In genomic region chr2:174298471-174298870, GRCm38 (mm10) we compare ENCODE assay signal across 11 mouse cellular contexts. TPM values are rescaled to one million over a fixed set of nuclear protein-coding genes. Genes with fewer than 3 reads are reported as not detected.
DNase-seq lines count a peak whose midpoint lies in the region; ATAC-seq and TF ChIP-seq lines count a peak whose summit lies in the region.
"Had no signal": no experiment of that assay in that cellular context is flagged by ENCODE, and none has a peak within 500 bp of the region (broad histone marks: within the 10 kb centered on the region; RNA-seq: fewer than 3 reads in every experiment).

No protein-coding gene starts in this region.

- peak overlapping the region; percentile 55 for H3K4me2 ChIP-seq in neural tube, embryonic 11.5 days (ENCODE audit: low read depth)
- H3K4me2 ChIP-seq in liver, embryonic 14.5 days (ENCODE audit: low read depth): peak overlapping the region; percentile 21

- peaks cover 40% of the 10 kb centered on the region for H3K9me3 ChIP-seq in neural tube, embryonic 11.5 days (ENCODE audit: control insufficient read depth, low read length)
- peaks cover 67% of the 10 kb centered on the region for H3K9me3 ChIP-seq in hindbrain, embryonic 10.5 days
- H3K9me3 ChIP-seq in liver, embryonic 14.5 days (ENCODE audit: control insufficient read depth, low read length): no peaks in the 10 kb centered on the region; the same call in 1 of the 2 replicates

- H3K9ac ChIP-seq in neural tube, embryonic 11.5 days (ENCODE audit: low read length): no peak overlapping the region
- H3K9ac ChIP-seq in liver, embryonic 14.5 days (replicated peaks): no peak overlapping the region

- TF ChIP-seq EP300 in liver, embryonic 14.5 days (IDR thresholded peaks at IDR 0.05; ENCODE audit: low read depth): no peak

- no peaks in the 10 kb centered on the region for H3K36me3 ChIP-seq in neural tube, embryonic 11.5 days (ENCODE audit: control insufficient read depth, insufficient read depth, low read length)
- peaks cover 35% of the 10 kb centered on the region for H3K36me3 ChIP-seq in hindbrain, embryonic 10.5 days
- no peaks in the 10 kb centered on the region for H3K36me3 ChIP-seq in liver, embryonic 14.5 days (replicated peaks; ENCODE audit: control insufficient read depth, insufficient read depth, low read depth)

- 43% methylated on average over 33 of the region's 33 CpGs for WGBS in neural tube, embryonic 11.5 days
- 50% methylated on average over 33 of the region's 33 CpGs for WGBS in hindbrain, embryonic 10.5 days
- WGBS in liver, embryonic 14.5 days (ENCODE audit: insufficient replicate concordance): 43% methylated on average over 33 of the region's 33 CpGs

- no peak overlapping the region for H3K27ac ChIP-seq in neural tube, embryonic 11.5 days (ENCODE audit: low read depth, low read length)
- H3K27ac ChIP-seq in hindbrain, embryonic 10.5 days: no peak overlapping the region
- no peak overlapping the region for H3K27ac ChIP-seq in liver, embryonic 14.5 days

- peaks cover 8% of the 10 kb centered on the region; the same call in 1 of the 2 replicates for H3K4me1 ChIP-seq in neural tube, embryonic 11.5 days (ENCODE audit: control insufficient read depth, insufficient read depth, low read length)
- H3K4me1 ChIP-seq in hindbrain, embryonic 10.5 days (replicated peaks): peaks cover 43% of the 10 kb centered on the region
- peaks cover 0 to 2% of the 10 kb centered on the region in 2 experiments; a peak in 1 of 4 replicates for H3K4me1 ChIP-seq in liver, embryonic 14.5 days (replicated peaks; ENCODE audit: control insufficient read depth in 2 of 2, insufficient read depth in 2 of 2, low read length in 1 of 2)

- peak overlapping the region; percentile 30 for H3K4me3 ChIP-seq in neural tube, embryonic 11.5 days (ENCODE audit: low read depth, low read length)
- peak overlapping the region; percentile 50 for H3K4me3 ChIP-seq in hindbrain, embryonic 10.5 days
- 0 out of 4 replicates have a peak overlapping the region, but pooled peaks of 1 of the 2 experiments have one; percentile 12 for H3K4me3 ChIP-seq in liver, embryonic 14.5 days (ENCODE audit: insufficient read depth in 1 of 2, low read depth in 2 of 2, low read length in 2 of 2)

- DNase-seq in neural tube, embryonic 11.5 days (ENCODE audit: low spot score): no peak
- DNase-seq in neural tube, embryonic 10.5 days (ENCODE audit: extremely low spot score, low spot score): no peak
- DNase-seq in hindbrain, embryonic 10.5 days (ENCODE audit: low spot score): no peak
- no peak for DNase-seq in liver, embryonic 14.5 days (ENCODE audit: low read depth in 3 of 3, low spot score in 3 of 3)
- no peak for DNase-seq in spleen, adult 12 weeks (ENCODE audit: low spot score)
- DNase-seq in right cerebral cortex, adult 2 months (ENCODE audit: low spot score in 2 of 2): no peak
- DNase-seq in adrenal gland, adult 8-10 months: no peak
- DNase-seq: cerebellum, postnatal 14 days had no signal

- H3K27me3 ChIP-seq in neural tube, embryonic 11.5 days (ENCODE audit: control insufficient read depth, insufficient read depth, low read length): peaks cover 32% of the 10 kb centered on the region
- H3K27me3 ChIP-seq in hindbrain, embryonic 10.5 days (ENCODE audit: insufficient read depth, poor library complexity, severe bottlenecking): peaks cover 48% of the 10 kb centered on the region
- H3K27me3 ChIP-seq in liver, embryonic 14.5 days (ENCODE audit: control insufficient read depth, insufficient read depth, low read length): peaks cover 39% of the 10 kb centered on the region
- H3K27me3 ChIP-seq: Patski had no signal

- ATAC-seq in neural tube, embryonic 11.5 days (ENCODE audit: insufficient read depth, low FRiP score, low TSS enrichment): no peak
- no peak for ATAC-seq in liver, embryonic 14.5 days (ENCODE audit: insufficient read depth)
- ATAC-seq: inflammation-experienced regulatory T-cells, adult 6 months; Patski had no signal

- TF ChIP-seq CTCF in liver, embryonic 14.5 days (IDR thresholded peaks at IDR 0.05; ENCODE audit: low read depth): no peak

RNA-seq across cellular contexts. Expression of gene Gnas, which starts 14.4 kb away (rescaled TPM):
- 1,351 and 1,381 TPM in 2 replicates for polyA plus RNA-seq in neural tube, embryonic 11.5 days (2014; fragmentation: Nextera tagmentation; extraction: Ambion mirVana)
- polyA plus RNA-seq in hindbrain, embryonic 10.5 days (2016; fragmentation: Nextera tagmentation; extraction: Ambion mirVana): 1,166 and 1,270 TPM in 2 replicates
- polyA plus RNA-seq in liver, embryonic 14.5 days (2012; rRNA removed): 231 and 302 TPM in 2 replicates
- polyA plus RNA-seq in liver, embryonic 14.5 days (2014; fragmentation: Nextera tagmentation; extraction: Ambion mirVana): 286 and 331 TPM in 2 replicates
- total RNA-seq in adrenal gland, adult 8-10 months (2022): 1,000 to 10,000 TPM; 2,052 to 2,625 (median 2,313) TPM

RNA-seq across cellular contexts. Expression of gene Gm20721, which starts 48.0 kb away (rescaled TPM):
- 8.1 and 9.1 TPM in 2 replicates for polyA plus RNA-seq in neural tube, embryonic 11.5 days (2014; fragmentation: Nextera tagmentation; extraction: Ambion mirVana)
- polyA plus RNA-seq in hindbrain, embryonic 10.5 days (2016; fragmentation: Nextera tagmentation; extraction: Ambion mirVana): 10.5 and 13.1 TPM in 2 replicates
- 0.14 and 0.74 TPM in 2 replicates for polyA plus RNA-seq in liver, embryonic 14.5 days (2012; rRNA removed)
- 0.64 and 0.88 TPM in 2 replicates for polyA plus RNA-seq in liver, embryonic 14.5 days (2014; fragmentation: Nextera tagmentation; extraction: Ambion mirVana)
- 1 to 10 TPM; 1.6 to 2.7 (median 2.3) TPM for total RNA-seq in adrenal gland, adult 8-10 months (2022)
- total RNA-seq: liver, adult 2 months had no signal
- polyA plus RNA-seq: inflammation-experienced regulatory T-cells, adult 6 months had no signal
